Mouse (Mus musculus) cerebellum, postnatal 4 days (tissue): ENCODE results near the gene Adcy5.

Experiments
- DNase-seq, 2 experiments: peaks; one replicate each; pipeline ENCODE4 v3.0.0; 2022; ENCODE audit warnings: low spot score in 2 of 2, mixed read lengths in 1 of 2

Gene Adcy5

DNA sequence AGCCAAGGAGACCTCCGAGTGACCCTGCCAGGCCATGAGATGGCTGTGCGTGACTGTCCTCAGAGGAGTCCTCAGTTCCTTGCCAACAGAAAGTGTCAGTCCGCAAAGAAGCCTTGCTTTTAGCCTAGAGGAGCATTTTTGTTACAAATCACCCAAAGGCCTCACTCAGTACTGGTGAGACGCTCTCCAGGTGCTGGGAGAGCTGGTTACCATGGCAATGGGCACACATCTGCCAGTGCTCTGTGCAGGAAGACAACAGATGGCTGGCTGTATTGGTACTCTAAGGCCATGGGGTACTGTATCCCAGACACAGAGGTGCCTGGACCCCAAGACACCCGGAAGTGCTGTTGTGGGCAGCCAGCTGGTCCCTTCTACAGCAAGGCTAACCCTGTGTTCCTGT lies 51.0 kb downstream of the Adcy5 start:
- no peak for DNase-seq

DNA sequence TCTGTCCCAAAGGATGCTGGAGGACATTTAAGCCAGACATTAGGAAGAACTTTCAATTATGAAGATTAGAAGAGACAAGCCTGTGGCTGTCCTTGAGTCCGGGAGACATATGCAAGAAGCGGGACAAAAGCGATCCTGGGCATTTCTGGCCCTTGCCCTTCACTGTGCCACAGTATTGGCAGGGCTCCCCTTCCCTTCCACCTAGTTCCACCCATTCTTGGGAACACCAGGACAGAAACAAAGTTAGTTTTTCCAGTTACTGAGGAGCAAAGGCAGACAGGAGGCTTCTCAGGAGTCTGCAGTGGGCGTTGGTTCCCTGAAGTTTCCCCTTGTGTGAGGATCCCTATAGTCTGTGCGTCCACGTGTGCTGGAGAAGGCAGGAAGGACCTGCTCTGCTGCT lies 51.7 kb downstream of the Adcy5 start:
- no peak for DNase-seq

DNA sequence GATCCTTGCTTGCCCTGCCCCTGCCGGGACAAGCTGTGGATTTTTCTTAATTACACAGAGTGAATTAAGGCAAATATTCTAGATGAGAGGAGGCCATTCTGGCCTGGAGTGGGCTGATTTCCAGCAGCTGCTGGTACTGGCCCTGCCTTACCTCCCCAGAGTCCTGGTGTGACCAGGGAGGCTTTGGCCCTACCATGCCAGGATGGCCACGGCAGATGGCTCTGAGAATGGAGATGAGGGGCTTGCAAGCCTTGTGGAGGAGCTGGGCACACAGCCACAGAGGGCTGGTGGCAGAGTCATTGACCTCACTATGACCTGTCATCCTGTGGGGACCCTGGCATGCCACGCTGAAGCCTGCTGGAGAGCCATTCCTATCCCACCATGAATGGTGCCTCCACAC lies 54.1 kb downstream of the Adcy5 start:
- DNase-seq: peak in 1 of 2 experiments; percentile 25

DNA sequence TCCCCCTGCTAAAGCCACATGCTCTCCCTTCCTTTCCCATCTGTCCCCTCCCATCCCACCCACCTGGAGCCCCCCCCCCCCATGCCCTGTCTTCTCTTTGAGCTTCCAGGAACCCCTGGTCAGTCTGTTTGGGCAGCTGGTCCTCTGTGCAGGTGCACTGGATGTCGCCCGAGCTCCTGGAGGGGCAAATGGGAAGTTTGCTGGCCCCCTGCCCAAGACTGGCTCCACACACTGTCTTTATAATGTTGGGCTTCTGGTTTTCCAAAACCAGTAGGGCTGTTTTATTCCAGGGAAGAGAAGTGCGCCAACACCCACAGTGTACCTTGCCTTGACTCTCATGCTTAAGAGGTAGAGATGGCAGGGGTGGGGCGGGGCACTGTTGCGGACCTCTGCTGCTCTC lies 55.1 kb downstream of the Adcy5 start:
- DNase-seq: no peak

DNA sequence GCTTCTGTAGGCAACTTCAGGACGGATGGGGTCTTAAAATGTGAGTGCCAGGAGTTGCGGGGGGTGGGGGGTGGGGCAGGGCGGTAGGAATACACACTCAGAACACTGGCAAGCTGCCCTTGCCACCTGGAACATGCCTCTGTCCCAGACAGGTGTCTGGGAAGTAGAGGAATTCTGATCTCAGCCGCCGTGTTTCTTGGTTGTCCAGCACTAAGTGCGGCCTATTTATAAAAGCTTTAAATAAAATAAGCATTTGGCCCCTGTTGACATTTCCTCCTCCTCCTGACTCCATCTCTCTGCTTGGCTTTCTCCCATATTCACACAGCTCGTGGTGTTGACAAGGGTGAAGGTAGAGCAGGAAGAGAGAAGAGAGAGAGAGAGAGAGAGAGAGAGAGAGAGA lies 60.4 kb downstream of the Adcy5 start:
- no peak for DNase-seq

DNA sequence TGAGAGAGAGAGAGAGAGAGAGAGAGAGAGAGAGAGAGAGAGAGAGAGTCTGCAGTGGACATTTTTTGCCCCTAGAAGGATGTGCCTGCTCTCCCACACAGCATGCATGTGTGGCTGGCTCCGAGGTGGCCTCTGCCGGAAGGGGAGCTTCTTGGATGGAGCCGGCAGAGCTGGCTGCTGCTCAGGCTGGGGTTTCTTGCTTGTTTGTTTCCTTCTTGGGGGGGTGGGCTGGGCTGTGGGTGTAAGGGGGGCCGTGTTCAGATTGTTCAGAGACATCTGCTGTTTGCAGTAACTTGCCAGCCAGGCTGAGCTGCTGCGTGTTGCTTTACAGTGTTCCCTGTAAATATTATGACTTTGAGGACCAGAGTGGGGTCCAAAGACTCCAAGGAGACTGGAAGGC lies 60.8 kb downstream of the Adcy5 start:
- no peak for DNase-seq

DNA sequence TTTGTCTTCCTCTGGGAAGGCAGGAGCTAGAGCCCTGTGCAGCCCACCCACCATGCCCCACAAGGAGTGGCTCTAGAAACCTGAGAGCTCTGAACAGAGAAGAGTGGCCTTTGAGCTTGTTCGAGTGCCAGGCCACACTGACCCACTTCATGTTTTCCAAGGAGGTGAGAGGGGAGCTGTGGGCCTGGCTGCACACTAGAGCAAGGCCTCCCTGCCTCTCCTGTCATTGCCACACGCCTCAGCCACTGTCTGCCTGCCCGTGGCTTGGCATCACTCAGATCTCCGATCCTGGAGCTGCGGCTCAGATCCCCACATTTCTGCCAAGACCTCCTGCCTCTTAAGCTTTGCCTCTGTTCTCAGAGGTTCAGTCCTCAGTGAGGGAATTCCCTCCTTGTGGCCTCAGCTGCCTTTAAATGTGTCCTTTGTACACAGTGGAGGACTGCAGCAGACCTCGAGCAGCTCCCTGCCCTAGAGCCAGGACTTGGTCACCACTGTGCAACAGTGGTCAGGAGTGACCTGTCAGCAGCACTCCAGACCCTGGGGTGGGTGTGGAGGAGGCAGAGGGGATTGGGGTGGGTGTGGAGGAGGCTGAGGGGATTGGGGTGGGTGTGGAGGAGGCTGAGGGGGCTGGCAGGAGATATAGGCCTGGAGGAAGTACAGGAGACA lies 62.3 kb downstream of the Adcy5 start:
- no peak for DNase-seq

DNA sequence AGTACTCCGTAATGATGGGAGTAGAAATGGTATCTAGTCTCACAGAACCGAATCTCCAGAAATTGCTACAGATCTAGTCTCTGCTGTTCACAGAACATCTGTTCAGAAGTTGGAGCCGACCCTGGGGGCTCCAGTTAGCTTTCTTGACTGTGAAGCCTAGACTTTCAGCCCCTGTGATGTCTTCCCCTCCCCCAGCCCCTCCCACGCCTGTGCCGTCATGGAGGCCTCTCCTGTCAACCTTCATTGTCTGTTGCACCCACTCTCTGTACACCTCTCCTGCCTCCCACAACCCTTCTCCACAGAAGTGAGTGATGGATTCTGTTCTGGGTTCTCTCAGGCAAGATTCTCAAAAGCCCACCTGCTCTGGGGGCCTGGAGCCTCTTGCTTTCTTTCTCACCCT lies 65.7 kb downstream of the Adcy5 start:
- DNase-seq: no peak

DNA sequence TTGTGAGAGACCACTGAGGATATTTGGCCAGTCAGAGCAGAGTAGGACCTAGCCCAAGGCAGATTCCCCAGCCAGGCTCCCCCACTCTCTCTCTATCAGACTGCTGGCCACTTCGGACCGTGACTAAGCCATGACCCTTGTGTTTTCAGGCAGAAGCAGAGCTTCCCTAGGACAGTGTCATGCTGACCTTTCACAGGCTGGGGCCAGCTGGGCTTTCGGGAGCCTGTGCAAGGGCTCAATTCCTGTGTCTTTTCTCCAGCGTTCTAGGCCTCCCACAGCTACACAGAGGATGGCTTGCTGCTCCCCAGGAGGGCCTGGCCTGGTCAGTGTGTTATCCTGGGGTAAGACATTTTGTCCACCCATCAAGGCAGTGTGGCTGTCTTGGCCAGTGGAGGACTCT lies 66.9 kb downstream of the Adcy5 start:
- DNase-seq: no peak

DNA sequence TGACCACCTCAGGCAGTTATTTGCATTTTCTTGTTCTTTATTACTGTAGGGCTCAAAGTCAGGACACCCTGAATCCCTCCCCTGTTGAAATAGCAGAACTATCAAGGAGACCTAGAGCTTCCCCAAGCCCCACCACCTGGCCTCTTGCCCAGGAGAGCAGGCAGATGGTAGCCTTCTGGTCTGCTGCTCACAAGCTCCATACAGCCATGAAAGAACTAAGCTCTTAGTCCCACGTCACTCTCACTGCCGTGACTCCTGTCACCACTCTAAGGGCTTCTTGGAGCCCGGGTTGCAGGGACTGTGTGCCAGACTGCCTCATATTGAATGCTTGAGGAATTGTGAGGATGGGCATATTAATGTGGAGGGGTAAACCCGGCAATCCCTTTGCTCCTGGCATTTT lies 69.3 kb downstream of the Adcy5 start:
- peak in 1 of 2 experiments; percentile 82 for DNase-seq

DNA sequence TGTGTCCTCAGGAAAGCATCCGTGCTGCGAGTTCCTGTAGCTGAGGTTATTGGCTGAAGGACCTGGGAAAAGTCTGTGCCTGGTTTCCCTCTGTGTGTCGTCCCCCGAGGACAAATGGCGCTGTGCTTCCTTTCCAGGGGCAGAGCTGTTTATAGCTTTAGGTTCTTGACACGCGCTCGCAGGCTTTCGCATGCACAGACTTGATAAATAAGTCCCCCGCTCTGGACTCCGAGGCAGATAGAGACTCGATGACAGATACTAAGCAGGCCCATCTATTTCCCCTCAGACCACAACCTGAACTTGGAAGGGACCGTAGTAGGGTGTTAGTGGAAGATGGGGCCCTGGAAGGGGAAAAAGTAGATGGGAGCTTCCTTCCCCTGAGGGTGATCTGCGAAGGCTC lies 70.0 kb downstream of the Adcy5 start:
- no peak for DNase-seq

DNA sequence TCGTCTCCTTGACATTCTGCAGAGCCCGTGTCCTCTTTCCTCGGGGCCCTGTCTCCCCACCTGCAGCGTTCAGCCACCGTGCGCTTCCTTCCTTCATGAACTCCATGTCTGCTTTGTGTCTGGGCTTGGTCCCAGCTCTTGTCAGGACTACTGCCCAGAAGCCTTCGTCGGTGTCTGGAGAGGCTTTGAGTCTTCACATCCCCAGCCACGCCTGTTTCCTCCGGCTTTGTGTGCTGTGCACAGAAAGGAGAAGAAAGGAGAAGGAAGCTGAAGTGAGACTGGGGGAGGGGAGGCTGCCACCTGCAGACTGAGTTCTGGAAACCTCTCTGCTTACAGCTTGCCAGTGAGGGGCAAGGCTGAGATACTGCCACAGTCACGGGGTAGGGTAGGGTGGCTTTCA lies 74.9 kb downstream of the Adcy5 start:
- no peak for DNase-seq

DNA sequence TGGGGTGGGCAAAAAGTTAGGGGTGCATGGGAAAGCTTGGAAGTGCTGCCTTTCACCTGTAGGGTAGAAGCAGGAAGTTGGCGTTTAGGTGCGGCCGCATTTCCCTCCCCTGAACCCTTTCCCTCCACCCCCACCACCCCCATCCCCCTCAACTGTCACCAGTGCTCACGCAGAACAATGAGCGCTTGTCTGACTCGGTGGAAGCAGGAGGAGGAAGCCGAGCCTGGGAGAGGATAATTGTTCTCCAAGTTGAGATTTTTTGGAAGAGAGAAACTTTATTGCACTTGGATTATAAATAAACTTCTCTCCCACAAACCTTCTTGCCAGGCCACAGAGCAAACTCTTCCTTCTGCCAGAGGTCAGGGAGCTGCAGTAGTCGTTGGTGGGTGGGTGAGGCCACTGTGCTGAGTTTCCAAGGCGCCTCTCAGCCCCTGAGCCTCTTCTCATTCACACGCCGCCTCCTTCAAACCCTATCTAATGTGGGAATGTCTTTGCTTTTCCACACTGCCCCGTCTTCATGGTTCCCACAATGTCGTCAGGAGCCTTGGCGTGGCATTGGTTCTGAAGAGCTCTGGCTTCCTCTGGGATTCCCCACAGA lies 77.6 kb downstream of the Adcy5 start:
- DNase-seq: no peak

DNA sequence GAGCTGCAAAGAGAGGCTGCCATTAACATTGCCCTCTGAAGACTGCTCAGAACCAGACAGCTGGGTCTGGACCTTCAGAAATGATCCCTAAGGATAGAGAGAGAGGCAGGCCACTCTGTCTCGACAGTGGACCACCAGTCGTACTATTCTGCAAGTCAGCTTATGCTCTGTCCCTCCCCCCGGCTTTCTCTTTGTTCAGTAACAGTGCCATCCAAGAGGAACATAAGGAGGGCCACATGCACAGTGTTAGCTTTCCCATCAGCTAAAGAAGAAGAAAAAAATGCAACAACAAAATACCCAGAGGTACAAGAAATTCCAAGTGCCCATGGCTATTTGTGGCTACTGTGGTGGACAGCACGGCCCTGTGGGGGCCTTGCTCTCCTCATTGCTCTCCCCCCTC lies 78.7 kb downstream of the Adcy5 start:
- no peak for DNase-seq

DNA sequence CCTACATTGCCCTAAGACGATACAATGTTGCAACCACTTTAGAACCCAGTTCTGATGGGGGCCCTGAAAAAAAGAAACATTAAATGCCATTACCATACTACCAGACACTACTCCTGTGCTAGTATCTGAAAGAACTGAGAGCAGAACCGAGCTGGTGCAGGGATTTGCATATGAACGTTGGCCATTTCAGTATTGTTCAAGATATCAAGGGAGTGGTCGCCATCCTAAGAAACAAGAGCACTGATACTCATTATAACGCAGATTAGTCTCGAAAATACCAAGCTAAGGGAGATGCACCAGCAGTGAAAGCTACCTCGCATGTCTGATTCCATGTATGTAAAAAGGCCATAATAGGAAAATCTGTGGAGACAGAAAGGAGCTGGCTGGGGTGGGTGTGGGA lies 82.4 kb downstream of the Adcy5 start:
- DNase-seq: no peak

DNA sequence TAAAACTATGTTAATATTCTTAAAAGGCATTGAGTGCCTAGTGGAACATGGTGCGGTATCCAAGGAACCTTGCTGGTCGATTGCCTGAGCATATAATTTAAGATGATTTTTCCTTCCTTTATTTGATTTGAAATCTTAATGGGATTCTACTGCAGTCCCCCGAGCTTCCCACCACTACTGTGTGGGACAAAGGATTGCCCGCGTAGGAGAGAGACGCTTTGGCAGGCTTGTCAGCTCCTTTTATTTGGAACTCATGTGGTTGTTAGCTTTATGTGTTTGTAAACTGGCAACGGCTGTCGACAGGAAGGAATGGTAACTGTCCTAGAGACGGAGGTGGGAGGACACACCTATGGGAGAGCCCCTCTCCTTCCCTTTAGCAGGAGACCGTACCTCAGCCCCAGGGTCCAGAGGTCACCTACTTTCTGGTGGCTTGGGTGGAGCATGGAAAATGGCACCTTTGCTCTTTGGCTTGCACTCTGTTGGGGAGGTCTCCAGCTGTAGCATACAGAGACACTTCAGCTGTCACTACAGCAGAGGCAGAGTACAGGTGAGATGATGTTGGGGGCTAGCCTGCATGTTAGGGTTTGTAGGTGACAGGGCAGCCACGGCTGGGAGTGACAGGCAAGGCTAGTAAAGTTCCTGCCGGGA lies 84.8 kb downstream of the Adcy5 start:
- no peak for DNase-seq

DNA sequence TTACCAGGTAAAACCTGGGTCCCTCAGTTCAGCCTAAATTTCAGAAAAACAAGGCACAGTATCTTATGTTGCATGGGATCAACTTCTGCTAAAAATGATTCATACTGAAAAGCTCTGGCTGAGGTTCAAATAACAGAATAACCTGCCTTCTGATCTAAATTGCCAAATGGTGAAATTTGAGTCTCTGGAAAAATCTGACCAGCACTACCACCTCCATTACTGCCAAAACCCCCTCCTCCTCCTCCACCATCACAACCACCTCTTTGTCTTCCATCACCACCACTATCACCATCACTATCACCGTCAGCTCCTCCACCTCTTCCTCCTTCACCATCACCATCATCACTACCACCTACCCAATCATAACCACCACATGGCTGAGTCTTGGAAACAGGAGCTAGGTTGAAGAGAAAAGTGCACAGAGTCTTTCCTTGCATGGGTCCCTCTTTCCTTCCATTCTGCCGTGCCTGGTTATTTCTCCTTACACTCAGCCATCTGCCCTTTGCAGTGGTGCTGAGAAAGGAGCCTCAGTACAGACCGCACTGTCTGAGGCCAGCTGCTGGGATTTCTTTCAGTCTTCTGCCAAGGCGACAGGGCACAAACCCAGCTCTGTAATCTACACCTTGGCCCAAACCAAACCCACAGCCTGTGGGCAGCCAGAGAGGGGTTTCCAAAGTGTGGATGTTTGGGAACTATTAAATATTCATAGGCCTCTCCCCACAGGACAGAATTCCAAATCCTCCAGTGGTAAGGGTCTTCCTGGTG lies 85.5 kb downstream of the Adcy5 start:
- DNase-seq: no peak

DNA sequence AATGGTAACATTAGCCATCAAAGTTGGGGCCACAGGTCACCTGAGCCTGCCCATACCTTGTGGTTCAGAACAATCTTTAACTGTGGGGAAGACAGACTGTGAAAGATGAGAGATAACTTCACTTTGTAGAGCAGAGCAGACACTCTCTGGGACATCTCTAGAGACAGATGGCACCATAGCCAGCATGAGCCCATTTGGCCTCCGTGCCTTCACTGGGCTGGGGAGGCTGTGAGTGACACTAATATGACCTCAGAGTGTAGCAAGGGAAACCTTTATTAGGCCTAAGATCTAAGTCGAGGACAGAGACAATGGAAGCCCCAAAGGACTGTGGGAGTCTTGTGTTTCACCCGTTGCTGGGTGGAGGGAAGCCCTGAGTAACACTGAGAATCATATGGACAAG lies 92.7 kb downstream of the Adcy5 start:
- no peak for DNase-seq

DNA sequence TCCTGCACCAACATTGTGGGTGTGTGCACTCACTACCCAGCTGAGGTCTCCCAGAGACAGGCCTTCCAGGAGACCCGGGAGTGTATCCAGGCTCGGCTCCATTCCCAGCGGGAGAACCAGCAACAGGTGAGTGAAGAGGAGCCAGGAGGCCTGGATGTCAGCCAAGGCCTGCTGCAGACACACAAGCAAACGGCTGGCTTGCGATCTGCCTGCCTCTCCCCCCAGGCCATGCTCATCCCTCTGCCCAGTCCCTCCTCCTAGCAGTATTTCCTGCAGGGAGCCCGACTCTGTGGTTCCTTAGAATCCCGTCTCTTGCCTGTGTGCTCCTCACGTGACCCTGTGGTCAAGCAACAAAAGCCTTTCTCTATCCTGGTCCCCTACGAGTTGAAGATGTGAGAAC lies 94.1 kb downstream of the Adcy5 start:
- DNase-seq: peak in 1 of 2 experiments; percentile 47

DNA sequence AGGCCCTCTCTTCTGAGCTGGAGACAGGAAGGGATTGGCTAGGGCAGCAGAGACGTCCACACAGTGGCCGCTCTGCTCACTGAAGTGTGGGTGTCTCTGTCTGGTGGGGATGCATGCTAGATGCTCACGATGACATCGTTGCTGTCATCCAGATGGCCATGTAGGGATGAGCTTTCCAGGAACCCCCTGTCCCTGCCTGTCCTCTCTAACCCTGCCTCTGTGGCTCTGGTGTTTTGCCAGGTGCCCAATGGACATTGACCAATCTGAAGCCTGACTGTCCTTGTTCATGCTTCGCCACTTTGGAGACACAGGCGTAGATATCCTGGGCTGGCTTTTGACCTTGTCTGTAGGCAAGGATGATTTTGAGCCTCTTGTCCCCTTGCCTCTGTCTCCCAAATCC lies 95.1 kb downstream of the Adcy5 start:
- DNase-seq: no peak

DNA sequence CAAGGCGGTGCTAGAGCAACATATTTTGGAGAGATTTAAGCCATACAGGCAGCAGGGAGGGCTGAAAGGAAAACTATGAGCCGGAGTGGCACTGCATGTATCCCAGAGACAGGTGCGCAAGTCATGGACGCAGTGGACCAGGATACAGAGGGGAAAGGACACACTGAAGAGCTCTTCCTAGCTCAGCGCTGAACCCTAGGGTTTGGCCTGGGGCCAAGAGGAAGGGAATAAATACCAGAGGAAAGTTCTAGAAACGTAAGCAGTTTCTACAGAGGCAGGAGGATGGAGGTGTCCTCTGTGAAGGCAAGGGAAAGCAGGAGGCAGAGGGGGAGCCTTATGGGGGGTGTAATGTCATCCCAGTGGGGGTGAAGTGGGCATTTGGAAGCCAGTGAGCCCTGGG lies 97.0 kb downstream of the Adcy5 start:
- no peak for DNase-seq

DNA sequence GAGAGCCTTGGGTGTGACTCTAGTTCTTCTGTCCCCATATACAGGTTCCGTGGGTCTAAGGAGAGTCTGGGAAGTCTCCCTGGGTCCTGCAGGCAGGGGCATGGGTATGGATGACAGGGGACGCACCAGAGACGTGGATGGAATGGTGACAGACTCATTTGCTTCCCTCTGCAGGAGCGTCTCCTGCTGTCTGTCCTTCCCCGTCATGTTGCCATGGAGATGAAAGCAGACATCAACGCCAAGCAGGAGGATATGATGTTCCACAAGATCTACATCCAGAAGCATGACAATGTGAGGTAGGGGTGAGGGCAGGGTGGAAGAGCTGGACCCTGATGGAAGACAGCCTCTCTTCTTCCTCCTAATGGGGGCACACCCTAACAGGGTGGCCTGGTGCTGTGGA lies 98.3 kb downstream of the Adcy5 start:
- DNase-seq: no peak

DNA sequence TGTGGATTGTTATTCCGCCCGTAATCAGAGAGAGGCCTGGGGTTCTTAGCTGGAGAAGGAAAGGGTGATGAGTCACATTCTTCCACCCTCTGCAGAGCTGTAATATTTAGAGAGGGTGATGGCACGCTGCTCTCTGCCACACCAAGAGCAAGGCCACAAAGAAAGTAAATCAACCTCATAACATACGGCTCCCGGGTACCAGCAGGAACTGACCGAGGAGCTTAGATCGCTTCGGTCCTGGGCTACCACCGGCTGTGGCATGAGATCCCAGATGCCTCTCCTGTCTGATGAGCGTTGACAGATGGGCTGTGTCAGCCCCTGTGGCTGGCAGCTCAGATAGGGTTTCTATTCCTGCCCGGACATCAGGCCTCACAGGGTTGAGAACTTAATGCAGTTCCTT lies 101.3 kb downstream of the Adcy5 start:
- DNase-seq: no peak
